Mouse (Mus musculus) ES-CJ7 (cell line): ENCODE measurements around the gene Irak4.
A peak's percentile ranks its signal among the peaks of the same experiment; 100 is the strongest.

ENCODE experiments used
- DNase-seq: peaks from one replicate; pipeline ENCODE4 v3.0.0; 2011; ENCODE audit warnings: low read depth, low spot score

Irak4 gene

DNA sequence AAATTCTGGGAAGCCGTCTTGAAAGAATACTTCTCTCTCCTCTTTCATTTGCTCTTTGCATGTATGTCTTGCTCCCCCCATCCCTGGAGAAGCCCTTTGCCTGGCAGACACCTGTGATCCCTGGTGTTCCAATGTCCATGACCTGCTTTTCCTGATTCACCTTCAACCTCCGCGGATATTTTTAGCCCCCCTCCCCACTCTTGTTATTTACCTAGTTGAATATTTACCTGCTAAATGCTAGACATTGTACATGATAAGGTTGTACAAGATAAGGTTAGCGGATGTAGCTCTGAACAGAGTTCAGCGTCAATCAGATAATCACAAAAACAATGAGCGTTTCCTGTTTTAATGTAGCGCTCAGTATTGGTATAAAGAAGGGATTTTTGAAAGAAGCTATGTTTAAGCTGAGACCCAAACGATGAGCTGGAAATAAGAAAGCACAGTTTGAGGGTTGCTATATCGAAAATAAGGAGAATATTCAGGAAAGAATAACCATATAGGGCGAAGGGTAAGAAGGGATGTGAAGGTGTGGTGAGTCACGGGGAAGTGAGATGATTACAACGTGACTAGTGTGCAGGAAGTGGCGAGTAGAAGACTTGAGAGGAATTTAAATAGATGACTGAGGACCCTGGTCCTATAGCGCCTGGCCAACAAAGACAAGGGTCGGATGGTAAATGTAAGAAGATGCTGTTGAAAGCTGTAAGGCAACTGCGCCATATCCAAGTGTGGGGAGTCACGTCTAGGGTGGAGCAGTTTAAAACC, 15.6 kb downstream of the Irak4 start:
- no peak for DNase-seq

- no peak for DNase-seq
These were observed 21.5 kb downstream of the Irak4 start for GRCm38 (mm10) chr15:94564909-94565308.

- DNase-seq: peak; percentile 88
These were observed 22.4 kb downstream of the Irak4 start for GRCm38 (mm10) chr15:94565854-94566253.

- no peak for DNase-seq
These were observed 25.2 kb downstream of the Irak4 start for GRCm38 (mm10) chr15:94568496-94569182.

- DNase-seq: no peak
These were observed 28.1 kb downstream of the Irak4 start for GRCm38 (mm10) chr15:94571501-94571900.

- DNase-seq: peak; percentile 64
These were observed 29.3 kb downstream of the Irak4 start for GRCm38 (mm10) chr15:94572746-94573145.

DNA sequence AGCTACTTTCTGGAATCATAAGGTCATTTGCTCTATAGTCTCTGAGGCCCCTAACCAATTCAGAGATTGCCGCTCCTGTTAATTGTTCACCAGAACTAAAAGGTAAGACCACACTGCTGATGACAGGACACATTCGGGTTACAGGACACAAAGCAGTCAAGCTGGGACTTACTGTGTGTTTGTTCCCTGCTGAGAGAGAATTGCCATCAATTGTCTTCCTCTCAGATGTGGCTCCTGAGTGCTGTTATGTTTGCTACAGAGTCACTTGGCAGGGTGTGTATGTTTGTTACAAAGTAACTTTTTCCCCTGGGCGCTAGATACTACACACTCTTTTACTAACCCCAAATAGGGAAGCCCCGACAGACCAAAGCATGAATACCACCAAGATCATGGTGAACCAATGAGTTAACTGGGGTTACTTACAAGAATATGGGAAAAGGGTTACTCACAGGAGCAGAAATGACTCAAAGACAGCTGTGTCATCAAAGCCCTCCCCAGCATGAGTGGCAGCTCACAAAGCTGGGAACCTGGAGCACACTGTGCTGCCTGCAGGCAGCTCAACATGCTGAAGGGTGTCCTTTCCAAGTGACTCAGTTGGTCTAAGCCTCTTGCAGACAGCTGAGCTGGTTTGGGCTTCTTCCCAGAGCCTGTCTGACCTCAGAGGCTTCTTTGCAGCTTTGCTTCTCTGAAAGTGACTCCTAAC, 31.3 kb downstream of the Irak4 start:
- DNase-seq: peak; percentile 35

- DNase-seq: peak; percentile 35
These were observed 38.7 kb downstream of the Irak4 start for GRCm38 (mm10) chr15:94582000-94582593.

GRCm38 (mm10) chr15:94583153-94583552, 39.7 kb downstream of the Irak4 start:
- no peak for DNase-seq

DNA sequence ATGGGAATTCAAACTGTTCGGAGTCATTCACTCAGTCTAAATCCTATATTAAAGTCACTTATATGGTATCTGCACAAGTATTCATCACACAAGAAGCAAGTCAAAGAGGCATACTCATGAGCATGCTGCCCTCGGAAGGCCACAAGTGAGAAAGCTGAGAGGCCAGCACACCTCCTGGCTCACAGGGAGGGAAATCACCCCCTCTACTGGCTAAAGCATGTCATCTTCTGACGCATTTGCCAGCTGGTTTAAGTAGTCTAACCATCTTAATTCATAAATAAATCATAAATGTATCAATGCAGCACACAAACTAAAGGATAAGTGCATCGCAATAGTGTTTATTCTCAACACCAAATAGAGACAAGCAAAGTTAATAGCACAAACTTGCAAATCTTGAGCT, 41.3 kb downstream of the Irak4 start:
- DNase-seq: peak; percentile 45

DNA sequence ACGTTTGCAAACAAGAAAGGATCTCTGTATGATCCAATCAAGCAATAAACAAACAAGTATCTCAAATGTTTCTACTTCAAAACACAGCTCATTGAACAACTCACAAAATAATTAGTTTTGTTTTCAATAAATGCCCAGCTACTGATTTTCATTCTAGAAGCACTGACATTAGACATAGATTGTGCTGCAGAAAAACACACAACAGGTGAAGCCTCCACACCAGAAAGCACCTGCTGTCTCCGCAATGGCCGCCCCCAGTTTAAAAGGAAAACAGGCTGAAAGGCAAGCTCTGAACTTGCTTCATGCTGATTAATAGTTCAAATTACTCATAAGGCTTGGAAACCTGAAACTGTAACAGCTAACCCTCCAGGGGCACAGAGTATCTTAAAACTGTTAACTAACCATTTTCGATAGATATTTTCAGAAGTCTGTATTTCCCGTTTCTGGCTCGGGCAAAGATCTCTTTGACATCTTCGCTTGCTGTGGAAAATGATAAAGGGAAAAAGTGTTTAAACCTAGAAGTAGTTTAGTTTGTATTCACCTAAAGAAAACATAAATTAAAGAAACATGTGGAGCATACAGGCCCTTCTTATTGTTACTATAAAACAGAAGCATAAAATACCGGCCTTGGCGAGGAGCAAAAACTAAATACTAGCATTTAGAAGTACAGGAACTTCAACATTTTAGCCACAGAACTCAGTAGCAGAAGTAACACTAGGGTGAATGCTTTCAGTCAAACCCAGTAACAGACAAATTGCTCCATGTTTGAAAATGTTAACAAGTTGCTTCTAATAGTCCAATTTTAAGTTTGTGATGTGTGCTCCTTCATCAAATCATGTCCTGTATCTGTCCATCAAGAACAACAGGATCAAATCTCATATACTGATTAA, 44.6 kb downstream of the Irak4 start:
- no peak for DNase-seq

DNA sequence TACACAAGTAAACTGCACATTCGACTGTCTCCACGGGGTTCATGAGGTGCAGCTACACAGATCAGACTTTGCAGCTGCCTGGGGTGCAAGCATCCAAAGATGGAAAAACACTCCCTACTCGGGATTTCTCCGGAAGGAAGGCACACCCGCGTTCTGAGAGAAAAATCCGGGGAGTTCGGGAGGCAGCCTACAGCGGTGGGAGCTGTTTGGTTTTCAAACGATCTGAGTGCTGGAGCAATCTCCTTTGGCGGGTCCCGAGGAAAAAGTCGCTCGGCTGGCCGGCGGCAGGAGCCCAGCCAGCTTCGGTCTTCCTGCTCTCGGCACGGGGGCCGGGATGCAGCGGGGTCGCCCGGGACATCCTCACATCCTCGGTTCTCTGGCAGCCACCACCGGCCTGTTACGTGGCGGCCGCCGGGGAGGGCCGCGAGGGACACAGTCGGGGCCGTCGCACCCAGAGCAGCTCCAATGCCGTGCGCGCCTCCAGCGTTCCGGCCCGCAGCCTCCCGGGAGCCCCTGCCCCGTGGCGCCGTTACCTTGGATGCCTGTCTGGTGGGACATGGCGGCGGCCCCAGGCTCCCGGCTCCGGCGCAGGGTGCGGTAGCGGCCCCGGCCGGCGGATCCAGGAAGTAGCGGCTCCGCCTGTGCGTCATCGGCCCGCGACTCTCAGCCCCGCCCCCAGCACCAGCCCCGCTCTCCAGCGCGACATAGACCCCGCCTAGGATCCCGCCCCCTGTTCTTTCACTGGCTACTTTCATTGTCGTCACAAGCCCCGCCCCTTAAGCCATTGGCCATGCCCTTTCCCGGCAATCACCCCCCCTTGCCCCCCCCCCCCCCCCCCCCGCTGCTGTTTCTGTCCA, 46.0 kb downstream of the Irak4 start, which contains the start of gene Twf1:
Gene Twf1 (minus strand): TSS at position 671 of the 857 bp plus-strand sequence.
- peak; percentile 96 for DNase-seq

- DNase-seq: no peak
These were observed 46.6 kb downstream of the Irak4 start for GRCm38 (mm10) chr15:94590083-94590482.

- DNase-seq: no peak
These were observed 47.9 kb downstream of the Irak4 start for GRCm38 (mm10) chr15:94591356-94591755.

GRCm38 (mm10) chr15:94593586-94593985, 50.1 kb downstream of the Irak4 start:
- no peak for DNase-seq

GRCm38 (mm10) chr15:94600145-94600707, 56.8 kb downstream of the Irak4 start:
- no peak for DNase-seq

DNA sequence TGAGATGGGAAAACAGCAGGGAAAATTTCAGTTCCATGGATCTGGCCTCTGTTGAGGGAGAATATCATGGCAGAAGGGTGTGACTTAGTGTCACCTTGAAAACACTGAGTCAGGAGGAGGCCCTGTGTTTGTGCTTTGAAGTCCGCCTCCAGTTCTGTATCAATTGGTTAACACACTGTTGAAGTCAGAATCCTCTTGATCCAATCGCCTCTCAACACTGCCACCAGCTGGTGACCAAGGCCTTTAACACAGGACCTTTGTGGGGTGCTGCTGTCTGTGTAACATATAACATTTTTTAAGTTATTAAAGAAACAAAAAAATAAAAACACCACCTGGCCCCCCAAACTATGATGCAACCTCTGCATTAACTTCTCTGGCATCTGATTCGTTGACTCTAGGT, 57.9 kb downstream of the Irak4 start:
- DNase-seq: peak; percentile 79

- no peak for DNase-seq
These were observed 59.0 kb downstream of the Irak4 start for GRCm38 (mm10) chr15:94602441-94602840.

GRCm38 (mm10) chr15:94607768-94608167, 64.3 kb downstream of the Irak4 start:
- no peak for DNase-seq

GRCm38 (mm10) chr15:94616036-94616435, 72.6 kb downstream of the Irak4 start:
- no peak for DNase-seq
